Mouse (Mus musculus): ENCODE measurements around the gene Mrps30. TPM values are rescaled to one million over a fixed set of nuclear protein-coding genes. Genes with fewer than 3 reads are reported as not detected.
"Not testable (repeated sequence)": the region's sequence is repeated elsewhere in the genome, so short reads cannot be mapped to it uniquely, and the experiment has no call there.

The Mrps30 gene
- polyA plus RNA-seq, 1 experiment, result 23.6 TPM

GRCm38 (mm10) chr13:118403544-118403943 is 16.5 kb upstream of the Mrps30 start:
- Histone ChIP-seq H3K4me3 (ENCODE audit: insufficient read depth, poor library complexity, severe bottlenecking) (no peak overlapping the region), H3K36me3 (ENCODE audit: control insufficient read depth, insufficient read depth) (no peaks in the 10 kb centered on the region), H3K79me3 (ENCODE audit: low read depth) (no peaks in the 10 kb centered on the region), H3K79me2 (ENCODE audit: control insufficient read depth, insufficient read depth) (no peaks in the 10 kb centered on the region), H3K27me3 (ENCODE audit: control insufficient read depth, insufficient read depth, insufficient read length) (no peaks in the 10 kb centered on the region), H3ac (ENCODE audit: control insufficient read depth, insufficient read length, low read depth) (no peak overlapping the region)
- TF ChIP-seq CTCF (IDR thresholded peaks at IDR 0.05; ENCODE audit: control insufficient read depth, insufficient read depth, insufficient read length) (no peak), FOSL1 (IDR thresholded peaks at IDR 0.05; ENCODE audit: insufficient read depth, low read length, poor library complexity, severe bottlenecking) (no peak), MAX (IDR thresholded peaks at IDR 0.05) (no peak), CEBPB (IDR thresholded peaks at IDR 0.05; ENCODE audit: low read depth) (no peak), MYOG (IDR thresholded peaks at IDR 0.05; ENCODE audit: control insufficient read depth, extremely low read depth, insufficient read length) (no peak), USF1 (IDR thresholded peaks at IDR 0.05; ENCODE audit: low read depth) (no peak), MYOD1 (IDR thresholded peaks at IDR 0.05; ENCODE audit: control insufficient read depth, insufficient read length, low read depth) (no peak)

GRCm38 (mm10) chr13:118400340-118400739 is 13.3 kb upstream of the Mrps30 start:
- Histone ChIP-seq H3K36me3 (ENCODE audit: control insufficient read depth, insufficient read depth) (no peaks in the 10 kb centered on the region), H3K27me3 (ENCODE audit: control insufficient read depth, insufficient read depth, insufficient read length) (no peaks in the 10 kb centered on the region), H3K79me3 (ENCODE audit: low read depth) (no peaks in the 10 kb centered on the region), H3ac (ENCODE audit: control insufficient read depth, insufficient read length, low read depth) (no peak overlapping the region), H3K4me3 (ENCODE audit: insufficient read depth, poor library complexity, severe bottlenecking) (no peak overlapping the region), H3K79me2 (ENCODE audit: control insufficient read depth, insufficient read depth) (no peaks in the 10 kb centered on the region)
- TF ChIP-seq FOSL1 (IDR thresholded peaks at IDR 0.05; ENCODE audit: insufficient read depth, low read length, poor library complexity, severe bottlenecking) (no peak), MAX (IDR thresholded peaks at IDR 0.05) (no peak), MYOD1 (IDR thresholded peaks at IDR 0.05; ENCODE audit: control insufficient read depth, insufficient read length, low read depth) (no peak), CTCF (IDR thresholded peaks at IDR 0.05; ENCODE audit: control insufficient read depth, insufficient read depth, insufficient read length) (no peak), USF1 (IDR thresholded peaks at IDR 0.05; ENCODE audit: low read depth) (no peak), CEBPB (IDR thresholded peaks at IDR 0.05; ENCODE audit: low read depth) (no peak), MYOG (IDR thresholded peaks at IDR 0.05; ENCODE audit: control insufficient read depth, extremely low read depth, insufficient read length) (no peak)

GRCm38 (mm10) chr13:118395803-118396202 is 8.8 kb upstream of the Mrps30 start:
- H3K4me3 ChIP-seq (ENCODE audit: insufficient read depth, poor library complexity, severe bottlenecking), result no peak overlapping the region
- no peaks in the 10 kb centered on the region for H3K79me3 ChIP-seq (ENCODE audit: low read depth)
- H3K27me3 ChIP-seq (ENCODE audit: control insufficient read depth, insufficient read depth, insufficient read length), result no peaks in the 10 kb centered on the region
- H3ac ChIP-seq (ENCODE audit: control insufficient read depth, insufficient read length, low read depth), result no peak overlapping the region
- H3K36me3 ChIP-seq (ENCODE audit: control insufficient read depth, insufficient read depth), result no peaks in the 10 kb centered on the region
- no peak for TF ChIP-seq CEBPB (IDR thresholded peaks at IDR 0.05; ENCODE audit: low read depth)
- TF ChIP-seq MYOD1 (IDR thresholded peaks at IDR 0.05; ENCODE audit: control insufficient read depth, insufficient read length, low read depth), result no peak
- no peak for TF ChIP-seq CTCF (IDR thresholded peaks at IDR 0.05; ENCODE audit: control insufficient read depth, insufficient read depth, insufficient read length)
- no peak for TF ChIP-seq MYOG (IDR thresholded peaks at IDR 0.05; ENCODE audit: control insufficient read depth, extremely low read depth, insufficient read length)
- no peak for TF ChIP-seq FOSL1 (IDR thresholded peaks at IDR 0.05; ENCODE audit: insufficient read depth, low read length, poor library complexity, severe bottlenecking)
- TF ChIP-seq MAX (IDR thresholded peaks at IDR 0.05), result no peak
- H3K79me2 ChIP-seq (ENCODE audit: control insufficient read depth, insufficient read depth), result no peaks in the 10 kb centered on the region

GRCm38 (mm10) chr13:118387448-118387801 is 373 bp upstream of the Mrps30 start:
- Histone ChIP-seq H3K79me2 (ENCODE audit: control insufficient read depth, insufficient read depth) (peaks cover 35% of the 10 kb centered on the region), H3K79me3 (ENCODE audit: low read depth) (peaks cover 28% of the 10 kb centered on the region), H3K4me3 (ENCODE audit: insufficient read depth, poor library complexity, severe bottlenecking) (peak overlapping the region; percentile 78), H3K36me3 (ENCODE audit: control insufficient read depth, insufficient read depth) (peaks cover 29% of the 10 kb centered on the region)
- not testable (repeated sequence) for H3ac ChIP-seq (ENCODE audit: control insufficient read depth, insufficient read length, low read depth); H3K27me3 ChIP-seq (ENCODE audit: control insufficient read depth, insufficient read depth, insufficient read length)

GRCm38 (mm10) chr13:118380381-118380780 is 6.7 kb downstream of the Mrps30 start:
- H3K36me3 ChIP-seq (ENCODE audit: control insufficient read depth, insufficient read depth), result peaks cover 71% of the 10 kb centered on the region
- peaks cover 12% of the 10 kb centered on the region for H3K79me3 ChIP-seq (ENCODE audit: low read depth)
- peaks cover 19% of the 10 kb centered on the region for H3K79me2 ChIP-seq (ENCODE audit: control insufficient read depth, insufficient read depth)
- H3K27me3 ChIP-seq (ENCODE audit: control insufficient read depth, insufficient read depth, insufficient read length), result no peaks in the 10 kb centered on the region
- TF ChIP-seq CEBPB (IDR thresholded peaks at IDR 0.05; ENCODE audit: low read depth) (no peak), MAX (IDR thresholded peaks at IDR 0.05) (no peak), MYOD1 (IDR thresholded peaks at IDR 0.05; ENCODE audit: control insufficient read depth, insufficient read length, low read depth) (no peak), FOSL1 (IDR thresholded peaks at IDR 0.05; ENCODE audit: insufficient read depth, low read length, poor library complexity, severe bottlenecking) (no peak), CTCF (IDR thresholded peaks at IDR 0.05; ENCODE audit: control insufficient read depth, insufficient read depth, insufficient read length) (no peak), MYOG (IDR thresholded peaks at IDR 0.05; ENCODE audit: control insufficient read depth, extremely low read depth, insufficient read length) (no peak), USF1 (IDR thresholded peaks at IDR 0.05; ENCODE audit: low read depth) (no peak)
- no peak overlapping the region for H3ac ChIP-seq (ENCODE audit: control insufficient read depth, insufficient read length, low read depth)
- no peak overlapping the region for H3K4me3 ChIP-seq (ENCODE audit: insufficient read depth, poor library complexity, severe bottlenecking)

- Histone ChIP-seq H3K27me3 (ENCODE audit: control insufficient read depth, insufficient read depth, insufficient read length) (no peaks in the 10 kb centered on the region), H3K4me3 (ENCODE audit: insufficient read depth, poor library complexity, severe bottlenecking) (no peak overlapping the region), H3K79me2 (ENCODE audit: control insufficient read depth, insufficient read depth) (peaks cover 6% of the 10 kb centered on the region), H3K36me3 (ENCODE audit: control insufficient read depth, insufficient read depth) (peaks cover 59% of the 10 kb centered on the region), H3ac (ENCODE audit: control insufficient read depth, insufficient read length, low read depth) (no peak overlapping the region), H3K79me3 (ENCODE audit: low read depth) (peaks cover 4% of the 10 kb centered on the region)
- no peak for TF ChIP-seq MYOD1 (IDR thresholded peaks at IDR 0.05; ENCODE audit: control insufficient read depth, insufficient read length, low read depth)
- peak; percentile 39 for TF ChIP-seq CTCF (IDR thresholded peaks at IDR 0.05; ENCODE audit: control insufficient read depth, insufficient read depth, insufficient read length)
Measured at GRCm38 (mm10) chr13:118379155-118379554, 7.9 kb downstream of the Mrps30 start.

Data from C2C12 (cell line).